Mouse (Mus musculus) T-helper 2 cell (primary cell): ENCODE results near the gene Frrs1l.

Experiments
- in situ Hi-C: fragments of 300-600 bp; cut with MboI, MseI; formaldehyde crosslinking; loops from one replicate; pipeline ENCODE4 v1.15.1; 2025; ENCODE audit warnings: high pct_unique_total_duplicates

Frrs1l gene

DNA sequence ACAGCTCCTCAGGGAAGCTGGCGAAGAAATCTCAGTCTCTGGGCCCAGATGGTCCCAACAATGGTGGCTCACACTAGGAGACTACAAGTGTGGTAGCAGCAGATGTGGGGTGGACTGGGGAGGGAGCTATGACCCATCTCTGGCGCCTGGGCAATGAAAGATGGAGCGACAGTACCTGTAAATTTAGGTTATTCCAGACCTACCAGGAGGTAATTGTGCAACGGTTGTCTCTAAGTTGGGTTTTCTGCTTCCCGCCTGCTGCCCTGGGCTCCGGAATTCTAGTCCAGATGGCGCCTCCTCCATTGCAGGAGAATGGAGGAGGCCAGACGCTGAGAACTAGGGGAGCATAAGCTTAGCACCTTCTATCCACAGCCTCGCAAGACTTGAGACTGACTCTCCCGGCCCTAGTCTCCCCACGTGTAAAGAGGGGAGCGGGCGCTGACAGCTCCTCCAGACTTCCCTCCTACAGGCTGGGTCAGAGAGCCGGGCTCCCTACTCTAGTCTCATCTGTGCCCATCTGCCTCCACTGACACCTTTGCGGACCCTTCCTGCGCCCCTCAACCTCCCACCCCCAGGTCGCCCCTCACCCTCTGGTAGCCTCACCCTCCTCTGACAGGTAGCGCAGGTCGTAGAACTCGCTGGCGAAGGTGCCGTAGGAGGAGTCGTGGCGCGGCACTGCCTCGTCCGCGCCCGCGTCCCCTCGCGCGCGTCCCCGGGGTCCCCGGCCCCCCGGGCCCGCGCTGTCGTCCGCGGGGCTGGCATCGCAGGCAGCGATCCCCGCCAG lies 568 bp downstream of the Frrs1l start:
- in situ Hi-C loops: no loop called here

DNA sequence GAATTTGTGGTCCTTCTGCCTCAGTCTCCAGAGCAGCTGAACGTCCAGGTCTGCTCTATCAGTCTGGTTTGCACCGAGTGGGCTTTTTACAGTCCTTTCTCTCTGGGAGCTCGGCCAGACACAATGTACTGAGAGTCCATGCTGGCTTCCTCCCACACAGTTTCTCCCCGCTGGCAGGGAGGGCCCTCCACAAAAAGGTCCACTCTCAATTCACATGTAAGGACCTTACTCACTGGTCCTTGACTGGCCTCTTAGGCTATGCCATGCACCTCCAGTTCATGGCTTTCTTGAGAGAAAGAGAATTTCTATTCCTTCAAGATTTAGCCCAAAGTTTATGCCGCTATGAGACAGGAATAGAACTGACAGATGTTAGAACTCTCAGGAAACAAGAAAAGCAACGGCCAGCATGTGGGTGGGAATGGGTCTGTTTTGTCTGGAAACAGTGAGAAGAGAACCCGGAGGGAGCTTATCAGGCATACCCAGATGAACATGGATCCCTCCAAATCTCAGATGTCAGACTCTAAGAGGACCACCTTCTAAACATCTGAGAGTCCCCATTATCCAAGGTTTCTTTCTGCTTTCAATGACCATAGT lies 24.5 kb downstream of the Frrs1l start:
- in situ Hi-C loops: no loop called here

GRCm38 (mm10) chr4:56963687-56964086 lies 26.5 kb downstream of the Frrs1l start:
- in situ Hi-C loops: no loop called here

GRCm38 (mm10) chr4:56961320-56961925 lies 28.8 kb downstream of the Frrs1l start:
- in situ Hi-C loops: no loop called here

GRCm38 (mm10) chr4:56957518-56957917 lies 32.7 kb downstream of the Frrs1l start:
- in situ Hi-C loops: no loop called here

DNA sequence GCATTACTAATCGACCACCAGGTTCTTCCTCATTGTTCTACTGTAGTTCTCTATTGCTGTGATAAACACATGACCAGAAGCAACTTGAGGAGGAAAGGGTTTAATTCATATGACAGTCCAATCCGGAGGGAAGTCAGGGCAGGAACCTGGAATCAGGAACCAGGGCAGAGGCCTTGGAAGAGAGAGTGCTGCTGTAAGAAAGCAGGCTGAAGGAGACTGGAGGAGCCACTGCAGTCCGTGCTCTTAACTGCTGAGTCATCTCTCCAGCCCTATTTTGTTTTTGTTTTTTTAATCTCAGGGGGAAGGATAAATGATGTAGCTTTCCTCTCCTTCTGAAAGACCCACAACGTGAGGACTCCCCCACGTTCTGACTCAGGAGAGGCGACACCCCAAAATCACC lies 37.0 kb downstream of the Frrs1l start:
- in situ Hi-C loops: no loop called here

GRCm38 (mm10) chr4:56951701-56952100 lies 38.5 kb downstream of the Frrs1l start:
- in situ Hi-C loops: no loop called here

GRCm38 (mm10) chr4:56949494-56949893 lies 40.7 kb downstream of the Frrs1l start:
- in situ Hi-C loops: loop anchor here (25.0 kb wide), 1 partner anchor 1562 kb away; no protein-coding TSS in a partner anchor

- in situ Hi-C loops: loop anchor here (25.0 kb wide), 1 partner anchor 1560 kb away; no protein-coding TSS in a partner anchor
Observed at GRCm38 (mm10) chr4:56946641-56947640, 43.2 kb downstream of the Frrs1l start, which contains the start of gene Tmem245. TSS of gene Tmem245 (minus strand) at chr4:56947437.

DNA sequence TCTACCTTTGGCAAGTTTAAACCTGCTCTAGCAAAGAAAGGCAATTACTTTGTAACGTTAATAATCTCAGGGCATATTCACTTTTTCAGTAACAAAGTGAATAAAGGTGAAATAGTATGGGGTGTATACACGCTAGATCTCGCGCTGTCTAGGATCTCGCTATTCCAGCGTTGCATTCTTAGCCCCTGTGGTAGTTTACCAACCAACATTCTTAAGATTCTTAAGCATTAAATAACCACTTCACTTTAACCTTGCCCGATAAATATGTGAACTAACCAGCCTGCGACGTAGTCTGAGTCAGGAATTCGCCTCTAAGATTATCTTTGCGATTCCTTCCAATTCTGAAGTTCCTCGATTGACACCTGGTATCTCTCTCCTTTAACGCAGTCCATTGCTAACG lies 44.0 kb downstream of the Frrs1l start:
- in situ Hi-C loops: loop anchor here (25.0 kb wide), 1 partner anchor 1559 kb away; no protein-coding TSS in a partner anchor

- in situ Hi-C loops: loop anchor here (25.0 kb wide), 1 partner anchor 1557 kb away; no protein-coding TSS in a partner anchor
Observed at GRCm38 (mm10) chr4:56944286-56944685, 45.9 kb downstream of the Frrs1l start.

DNA sequence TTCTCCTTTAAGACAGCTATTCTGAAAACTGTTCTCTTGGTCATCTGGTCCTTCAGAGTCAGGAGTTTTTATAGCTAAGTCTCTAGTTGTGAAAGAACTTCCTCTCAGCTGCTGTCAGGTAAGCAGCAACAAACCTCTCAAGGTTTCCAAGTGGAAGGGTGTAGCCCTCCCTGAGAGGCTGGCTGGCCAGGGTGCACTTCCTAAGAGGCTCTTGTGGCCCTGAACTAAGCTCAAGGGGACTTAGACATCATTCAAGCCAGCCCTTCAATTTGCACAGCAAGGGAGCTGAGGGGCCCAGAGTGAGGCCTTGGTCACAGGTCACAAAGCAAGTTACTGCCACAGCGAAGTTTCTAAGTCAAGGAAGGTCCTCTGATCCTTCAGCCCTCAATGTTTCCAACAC lies 46.9 kb downstream of the Frrs1l start:
- in situ Hi-C loops: loop anchor here (25.0 kb wide), 1 partner anchor 1556 kb away; no protein-coding TSS in a partner anchor

DNA sequence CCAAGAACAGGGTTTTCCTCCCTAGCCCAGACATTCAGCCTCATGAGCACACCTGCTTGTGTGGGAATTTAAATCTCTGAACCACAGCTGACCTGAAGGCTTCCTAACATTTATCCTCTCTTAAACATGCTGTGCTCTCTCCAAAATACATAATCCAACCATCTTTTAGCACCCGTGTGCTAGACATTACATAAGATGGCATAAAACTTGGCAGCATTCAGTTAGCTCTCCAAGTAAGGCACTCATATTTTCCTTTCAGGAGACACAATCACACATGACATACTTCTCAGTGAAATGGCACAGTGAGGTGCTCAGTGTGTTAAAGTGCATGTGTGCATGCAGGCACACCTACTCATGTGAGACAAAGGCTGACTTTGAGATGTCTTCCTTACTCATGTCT lies 47.6 kb downstream of the Frrs1l start:
- in situ Hi-C loops: loop anchor here (25.0 kb wide), 1 partner anchor 1555 kb away; no protein-coding TSS in a partner anchor

GRCm38 (mm10) chr4:56941481-56941880 lies 48.7 kb downstream of the Frrs1l start:
- in situ Hi-C loops: loop anchor here (25.0 kb wide), 1 partner anchor 1554 kb away; no protein-coding TSS in a partner anchor

DNA sequence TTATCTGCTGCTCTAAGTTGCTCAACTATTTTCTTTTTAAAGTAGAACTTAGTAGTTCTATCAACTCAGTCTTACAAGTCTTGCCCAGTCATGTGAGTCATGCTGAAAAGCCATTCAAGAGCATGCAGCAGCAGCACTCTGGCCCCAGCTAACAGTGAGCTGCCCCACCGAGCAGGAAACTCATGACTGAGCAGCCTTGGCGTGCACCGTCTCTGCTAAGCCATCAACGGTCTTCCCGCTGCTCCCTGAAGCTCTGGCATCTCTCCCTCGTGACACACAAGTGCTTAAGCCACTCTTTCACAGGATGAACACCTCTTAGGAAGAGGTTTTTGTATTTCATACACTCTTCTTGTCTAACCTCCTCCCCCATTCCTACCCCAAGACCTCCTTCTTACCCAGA lies 53.1 kb downstream of the Frrs1l start:
- in situ Hi-C loops: loop anchor here (25.0 kb wide), 1 partner anchor 1550 kb away; no protein-coding TSS in a partner anchor

GRCm38 (mm10) chr4:56935327-56935726 lies 54.9 kb downstream of the Frrs1l start:
- in situ Hi-C loops: loop anchor here (25.0 kb wide), 1 partner anchor 1548 kb away; no protein-coding TSS in a partner anchor

DNA sequence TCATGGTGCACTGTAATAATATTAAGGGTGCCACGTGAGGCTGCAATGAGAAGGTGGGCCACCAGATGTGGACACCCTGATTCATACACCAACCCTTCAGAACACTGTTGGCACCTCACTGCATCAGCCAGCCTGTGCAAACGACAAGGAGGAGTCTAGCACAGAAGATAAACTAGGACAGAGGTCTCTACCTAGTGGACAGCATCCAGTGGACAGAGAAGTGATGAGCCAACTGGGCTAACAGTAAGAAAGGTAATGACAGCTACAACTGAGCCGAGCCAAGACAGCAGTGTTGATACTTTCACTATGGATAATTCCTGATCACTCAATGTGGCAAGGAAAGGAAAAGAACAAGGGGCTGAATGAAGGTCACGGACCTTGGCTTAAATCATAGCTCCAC lies 57.0 kb downstream of the Frrs1l start:
- in situ Hi-C loops: loop anchor here (25.0 kb wide), 1 partner anchor 1546 kb away; no protein-coding TSS in a partner anchor

GRCm38 (mm10) chr4:56932096-56932495 lies 58.1 kb downstream of the Frrs1l start:
- in situ Hi-C loops: loop anchor here (25.0 kb wide), 1 partner anchor 1545 kb away; no protein-coding TSS in a partner anchor

GRCm38 (mm10) chr4:56930312-56930711 lies 59.9 kb downstream of the Frrs1l start:
- in situ Hi-C loops: loop anchor here (25.0 kb wide), 1 partner anchor 1543 kb away; no protein-coding TSS in a partner anchor

GRCm38 (mm10) chr4:56926971-56927370 lies 63.2 kb downstream of the Frrs1l start:
- in situ Hi-C loops: loop anchor here (25.0 kb wide), 1 partner anchor 1540 kb away; no protein-coding TSS in a partner anchor
